Mouse (Mus musculus) liver, postnatal 0 days (tissue): ENCODE measurements around the gene Olfr1118.

Experiments used
- CTCF ChIP-seq: sonication (generic); IDR thresholded peaks from 2 replicates; pipeline ENCODE4 v1.5.1; 2016; ENCODE audit warnings: antibody characterized with exemption, low read depth
- EP300 ChIP-seq: IDR thresholded peaks from 2 replicates; pipeline ENCODE4 v1.6.1; 2016; ENCODE audit warnings: antibody characterized with exemption, low read depth, mild to moderate bottlenecking

DNA sequence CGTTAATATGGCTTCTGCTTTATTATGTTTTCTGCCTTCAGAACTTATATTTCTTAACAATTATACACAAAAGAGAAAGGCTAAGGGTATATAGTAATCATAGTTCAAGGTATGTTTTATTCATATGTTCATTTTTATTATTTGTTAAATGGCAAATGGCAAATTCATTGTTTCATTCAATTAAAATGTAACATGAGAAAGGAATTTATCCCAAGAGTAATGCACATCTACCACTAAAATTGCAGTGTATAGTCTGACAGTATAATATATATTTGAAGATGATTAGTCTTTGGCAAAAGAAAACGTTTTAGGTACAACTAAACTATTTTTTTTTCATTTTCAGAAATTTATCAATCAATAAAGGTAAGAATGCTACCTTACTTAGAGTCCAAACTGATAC lies 47.1 kb downstream of the Olfr1118 start, which contains the start of gene Olfr1120:
- TF ChIP-seq CTCF (no peak), EP300 (no peak)
